Mouse (Mus musculus) lung, postnatal 0 days (tissue): ENCODE results near the gene Myo18b.

Experiments
- CTCF ChIP-seq: IDR thresholded peaks from 2 replicates; pipeline ENCODE4 v1.5.1; 2016; ENCODE audit warnings: antibody characterized with exemption, mild to moderate bottlenecking
- EP300 ChIP-seq: IDR thresholded peaks from 2 replicates; pipeline ENCODE4 v1.6.1; 2016; ENCODE audit warnings: antibody characterized with exemption, mild to moderate bottlenecking, control low read depth

DNA sequence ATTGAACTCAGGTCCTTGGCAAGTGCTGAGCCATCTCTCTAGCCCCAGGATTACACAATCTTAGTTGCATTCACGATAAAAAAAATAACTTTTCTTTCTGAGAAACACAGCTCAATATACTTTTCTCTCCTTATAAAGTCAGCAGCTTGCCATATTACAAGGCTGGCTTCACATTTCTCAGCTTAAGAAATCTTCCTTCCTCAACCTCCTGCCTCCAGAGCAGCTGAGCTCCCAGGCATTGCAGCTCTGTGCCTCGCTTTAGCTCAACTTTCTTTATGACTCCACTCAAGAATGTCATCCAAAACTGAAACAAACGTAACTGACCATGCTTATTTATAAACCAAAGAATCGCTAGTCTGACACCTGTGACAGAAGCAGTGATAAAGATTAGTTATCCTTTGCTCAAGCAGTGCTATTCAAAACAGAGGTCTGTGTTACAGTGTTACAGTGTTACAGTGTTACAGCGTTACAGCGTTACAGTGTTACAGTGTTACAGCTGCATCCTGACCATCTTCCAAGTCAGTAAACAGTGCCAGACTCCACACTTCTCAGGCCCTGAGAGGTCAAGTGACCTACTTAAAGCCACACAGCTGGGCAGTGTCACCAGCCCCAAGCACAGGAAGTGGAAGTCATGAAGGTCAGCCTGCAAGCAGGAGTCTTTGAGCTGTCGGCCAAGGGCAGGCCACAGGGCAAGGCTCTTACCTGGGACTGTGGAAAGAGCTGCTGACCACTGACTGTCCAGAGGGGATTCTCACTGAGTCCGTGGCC is 181.3 kb downstream of the Myo18b start:
- TF ChIP-seq CTCF (no peak), EP300 (no peak)
